In genomic region chr5:120565171-120565905, GRCm38 (mm10) we compare ENCODE assay signal across 11 mouse cellular contexts. TPM values are rescaled to one million over a fixed set of nuclear protein-coding genes. Genes with fewer than 3 reads are reported as not detected.
DNase-seq lines count a peak whose midpoint lies in the region; ATAC-seq and TF ChIP-seq lines count a peak whose summit lies in the region.
"Had no signal": no experiment of that assay in that cellular context is flagged by ENCODE, and none has a peak within 500 bp of the region (broad histone marks: within the 10 kb centered on the region; RNA-seq: fewer than 3 reads in every experiment).

No protein-coding gene starts in this region.

- WGBS in hindbrain, embryonic 10.5 days = 46% methylated on average over 15 of the region's 15 CpGs
- WGBS in liver, embryonic 14.5 days (ENCODE audit: insufficient replicate concordance) = 71% methylated on average over 15 of the region's 15 CpGs
- WGBS in lung, adult 2 months = 64% methylated on average over 15 of the region's 15 CpGs

- TF ChIP-seq EP300 in liver, embryonic 14.5 days (IDR thresholded peaks at IDR 0.05; ENCODE audit: low read depth) = no peak

- H3K27ac ChIP-seq in gastrocnemius, adult 2 months = peak overlapping the region; percentile 86
- H3K27ac ChIP-seq in hindbrain, embryonic 10.5 days = peak overlapping the region; percentile 85
- no peak overlapping the region for H3K27ac ChIP-seq in liver, embryonic 14.5 days

- peak; percentile 25; the same call in 1 of the 2 replicates for ATAC-seq in liver, embryonic 14.5 days (ENCODE audit: insufficient read depth)

- no peak overlapping the region for H3K4me3 ChIP-seq in gastrocnemius, adult 2 months
- H3K4me3 ChIP-seq in hindbrain, embryonic 10.5 days = no peak overlapping the region
- H3K4me3 ChIP-seq in liver, embryonic 14.5 days (ENCODE audit: insufficient read depth in 1 of 2, low read depth in 2 of 2, low read length in 2 of 2) = no peak overlapping the region
- no peak overlapping the region for H3K4me3 ChIP-seq in lung, adult 2 months (replicated peaks; ENCODE audit: extremely low read depth, low read depth, low read length)
- H3K4me3 ChIP-seq: megakaryocyte, embryonic 14.5 days had no signal

- no peaks in the 10 kb centered on the region for H3K9me3 ChIP-seq in hindbrain, embryonic 10.5 days
- no peaks in the 10 kb centered on the region for H3K9me3 ChIP-seq in liver, embryonic 14.5 days (ENCODE audit: control insufficient read depth, low read length)
- H3K9me3 ChIP-seq: megakaryocyte, embryonic 14.5 days had no signal

- intact Hi-C loops in gastrocnemius, adult 2 months (cut with DNase I) = no loop called here

- DNase-seq in gastrocnemius, adult 2 months = no peak
- no peak for DNase-seq in gastrocnemius, postnatal 25 days
- DNase-seq in cerebellum, adult 9-11 months = peak; percentile 51
- DNase-seq in hindbrain, embryonic 10.5 days (ENCODE audit: low spot score) = no peak
- no peak for DNase-seq in liver, embryonic 14.5 days (ENCODE audit: low read depth in 3 of 3, low spot score in 3 of 3)
- no peak for DNase-seq in frontal cortex, postnatal 25 days (ENCODE audit: low spot score in 2 of 2)
- no peak for DNase-seq in right cerebral cortex, adult 2 months (ENCODE audit: low spot score in 2 of 2)
- no peak for DNase-seq in lung, adult 2 months
- DNase-seq: thymus, postnatal 4 days had no signal

- no peak for TF ChIP-seq CTCF in gastrocnemius, adult 2 months (IDR thresholded peaks at IDR 0.05)
- TF ChIP-seq CTCF in liver, embryonic 14.5 days (IDR thresholded peaks at IDR 0.05; ENCODE audit: low read depth) = no peak
- TF ChIP-seq CTCF in lung, adult 2 months (IDR thresholded peaks at IDR 0.05; ENCODE audit: insufficient read depth, low read length) = no peak

- no peak overlapping the region for H3K4me2 ChIP-seq in liver, embryonic 14.5 days (ENCODE audit: low read depth)

- H3K36me3 ChIP-seq in hindbrain, embryonic 10.5 days = no peaks in the 10 kb centered on the region
- H3K36me3 ChIP-seq in liver, embryonic 14.5 days (replicated peaks; ENCODE audit: control insufficient read depth, insufficient read depth, low read depth) = no peaks in the 10 kb centered on the region

- H3K4me1 ChIP-seq in hindbrain, embryonic 10.5 days (replicated peaks) = peaks cover 90% of the 10 kb centered on the region
- peaks cover 4 to 20% of the 10 kb centered on the region in 2 experiments for H3K4me1 ChIP-seq in liver, embryonic 14.5 days (replicated peaks; ENCODE audit: control insufficient read depth in 2 of 2, insufficient read depth in 2 of 2, low read length in 1 of 2)
- H3K4me1 ChIP-seq in lung, adult 2 months (ENCODE audit: control insufficient read depth, insufficient read depth, low read length) = peaks cover 32% of the 10 kb centered on the region

- no peak overlapping the region for H3K9ac ChIP-seq in liver, embryonic 14.5 days (replicated peaks)

- TF ChIP-seq POLR2A in lung, adult 2 months (IDR thresholded peaks at IDR 0.05; ENCODE audit: borderline replicate concordance, extremely low read depth, low read depth, low read length) = no peak

- H3K27me3 ChIP-seq in hindbrain, embryonic 10.5 days (ENCODE audit: insufficient read depth, poor library complexity, severe bottlenecking) = no peaks in the 10 kb centered on the region
- H3K27me3 ChIP-seq in liver, embryonic 14.5 days (ENCODE audit: control insufficient read depth, insufficient read depth, low read length) = no peaks in the 10 kb centered on the region
- H3K27me3 ChIP-seq: CH12.LX had no signal

RNA-seq across cellular contexts. Expression of gene Tpcn1, which starts 23.1 kb away (rescaled TPM):
- 10 to 100 TPM; 42.7 to 44.8 TPM for total RNA-seq in gastrocnemius, adult 2 months (2021)
- 10 to 100 TPM; 44.3 to 48.3 TPM for total RNA-seq in gastrocnemius, postnatal 25 days (2021)
- polyA plus RNA-seq in hindbrain, embryonic 10.5 days (2016; fragmentation: Nextera tagmentation; extraction: Ambion mirVana) = 12.5 and 12.9 TPM in 2 replicates
- polyA plus RNA-seq in liver, embryonic 14.5 days (2012; rRNA removed) = 19.3 and 19.8 TPM in 2 replicates
- polyA plus RNA-seq in liver, embryonic 14.5 days (2014; fragmentation: Nextera tagmentation; extraction: Ambion mirVana) = 17.8 and 18.2 TPM in 2 replicates
- 75.8 and 89.2 TPM in 2 replicates for polyA plus RNA-seq in lung, adult 2 months (2012; rRNA removed)

RNA-seq across cellular contexts. Expression of gene Iqcd, which starts 23.5 kb away (rescaled TPM):
- total RNA-seq in gastrocnemius, adult 2 months (2021) = not detected
- under 1 TPM in 1 of 2 experiments, not detected in 1; 0.18 TPM for total RNA-seq in gastrocnemius, postnatal 25 days (2021)
- 1.3 and 2.8 TPM in 2 replicates for polyA plus RNA-seq in hindbrain, embryonic 10.5 days (2016; fragmentation: Nextera tagmentation; extraction: Ambion mirVana)
- 0.91 and 2.0 TPM in 2 replicates for polyA plus RNA-seq in liver, embryonic 14.5 days (2012; rRNA removed)
- 1.0 and 1.4 TPM in 2 replicates for polyA plus RNA-seq in liver, embryonic 14.5 days (2014; fragmentation: Nextera tagmentation; extraction: Ambion mirVana)
- 2.0 and 2.4 TPM in 2 replicates for polyA plus RNA-seq in lung, adult 2 months (2012; rRNA removed)

RNA-seq across cellular contexts. Expression of gene Rita1, which starts 47.1 kb away (rescaled TPM):
- 1 to 10 TPM; 4.9 to 6.6 TPM for total RNA-seq in gastrocnemius, adult 2 months (2021)
- 1 to 10 TPM; 4.8 to 6.3 TPM for total RNA-seq in gastrocnemius, postnatal 25 days (2021)
- polyA plus RNA-seq in hindbrain, embryonic 10.5 days (2016; fragmentation: Nextera tagmentation; extraction: Ambion mirVana) = 19.0 and 19.6 TPM in 2 replicates
- 5.2 and 5.9 TPM in 2 replicates for polyA plus RNA-seq in liver, embryonic 14.5 days (2012; rRNA removed)
- polyA plus RNA-seq in liver, embryonic 14.5 days (2014; fragmentation: Nextera tagmentation; extraction: Ambion mirVana) = 2.1 and 2.8 TPM in 2 replicates
- polyA plus RNA-seq in lung, adult 2 months (2012; rRNA removed) = 15.7 and 15.8 TPM in 2 replicates

RNA-seq across cellular contexts. Expression of gene Ddx54, which starts 47.2 kb away (rescaled TPM):
- 10 to 100 TPM; 16.9 to 17.7 TPM for total RNA-seq in gastrocnemius, adult 2 months (2021)
- total RNA-seq in gastrocnemius, postnatal 25 days (2021) = 10 to 100 TPM; 15.7 to 17.1 TPM
- polyA plus RNA-seq in hindbrain, embryonic 10.5 days (2016; fragmentation: Nextera tagmentation; extraction: Ambion mirVana) = 62.2 and 64.7 TPM in 2 replicates
- 9.9 and 12.4 TPM in 2 replicates for polyA plus RNA-seq in liver, embryonic 14.5 days (2012; rRNA removed)
- 9.9 and 10.1 TPM in 2 replicates for polyA plus RNA-seq in liver, embryonic 14.5 days (2014; fragmentation: Nextera tagmentation; extraction: Ambion mirVana)
- 37.2 and 39.2 TPM in 2 replicates for polyA plus RNA-seq in lung, adult 2 months (2012; rRNA removed)

RNA-seq across cellular contexts. Expression of gene Slc8b1, which starts 54.4 kb away (rescaled TPM):
- total RNA-seq in gastrocnemius, adult 2 months (2021) = 10 to 100 TPM in 1 of 2 experiments, 1 to 10 TPM in 1; 8.1 to 10.5 TPM
- 10 to 100 TPM in 1 of 2 experiments, 1 to 10 TPM in 1; 9.4 to 11.7 TPM for total RNA-seq in gastrocnemius, postnatal 25 days (2021)
- polyA plus RNA-seq in hindbrain, embryonic 10.5 days (2016; fragmentation: Nextera tagmentation; extraction: Ambion mirVana) = 4.4 and 5.8 TPM in 2 replicates
- polyA plus RNA-seq in liver, embryonic 14.5 days (2012; rRNA removed) = 5.2 TPM in 2 replicates
- 1.4 and 2.6 TPM in 2 replicates for polyA plus RNA-seq in liver, embryonic 14.5 days (2014; fragmentation: Nextera tagmentation; extraction: Ambion mirVana)
- polyA plus RNA-seq in lung, adult 2 months (2012; rRNA removed) = 37.0 and 40.0 TPM in 2 replicates
